Mouse (Mus musculus) testis, adult 2 months (tissue): ENCODE measurements around the gene Sh3d21. TPM values are rescaled to one million over a fixed set of nuclear protein-coding genes. Genes with fewer than 3 reads are reported as not detected.

Source experiments
- H3K27ac ChIP-seq: fragments of 200-500 bp; 2 replicates; pipeline ENCODE4 v1.5.1; 2012; ENCODE audit warnings: low read depth, low read length; ENCODE audit not compliant: control insufficient read depth, insufficient read depth
- H3K27me3 ChIP-seq: fragments of 200-500 bp; 2 replicates; pipeline ENCODE4 v1.6.1; 2012; ENCODE audit warnings: mild to moderate bottlenecking, low read length, moderate library complexity; ENCODE audit not compliant: control insufficient read depth, insufficient read depth
- H3K36me3 ChIP-seq: fragments of 200-500 bp; 2 replicates; pipeline ENCODE4 v1.6.1; 2012; ENCODE audit warnings: mild to moderate bottlenecking, low read length; ENCODE audit not compliant: control insufficient read depth, insufficient read depth
- H3K4me1 ChIP-seq: fragments of 200-500 bp; 2 replicates; pipeline ENCODE4 v1.6.1; 2012; ENCODE audit warnings: low read length; ENCODE audit not compliant: control insufficient read depth, insufficient read depth
- H3K4me3 ChIP-seq: fragments of 200-500 bp; 2 replicates; pipeline ENCODE4 v1.5.1; 2012; ENCODE audit warnings: low read depth, mild to moderate bottlenecking, low read length, moderate library complexity, mixed read lengths; ENCODE audit not compliant: control insufficient read depth
- CTCF ChIP-seq: fragments of 200-500 bp; IDR thresholded peaks from 2 replicates; pipeline ENCODE4 v1.5.1; 2012; ENCODE audit warnings: low read depth, mild to moderate bottlenecking, inconsistent platforms, low read length, moderate library complexity; ENCODE audit not compliant: control insufficient read depth, insufficient read depth, insufficient replicate concordance
- POLR2A ChIP-seq: fragments of 200-500 bp; IDR thresholded peaks from 2 replicates; pipeline ENCODE4 v1.6.1; 2012; ENCODE audit warnings: low read depth, mild to moderate bottlenecking, inconsistent platforms, low read length, moderate library complexity; ENCODE audit not compliant: control insufficient read depth
- polyA plus RNA-seq: library from polyadenylated mRNA; depleted of rRNA; stranded (reverse); fragments of >200 nt; gene quantifications from 2 replicates; pipeline ENCODE4 v1.2.3, GENCODE M21; 2012

Gene Sh3d21
- polyA plus RNA-seq, 1 experiment, result 285 TPM

GRCm38 (mm10) chr4:126150297-126150948 is 12.9 kb downstream of the Sh3d21 start:
- TF ChIP-seq CTCF (no peak), POLR2A (no peak)
- H3K27ac ChIP-seq, result no peak overlapping the region
- no peaks in the 10 kb centered on the region for H3K36me3 ChIP-seq
- H3K4me3 ChIP-seq, result no peak overlapping the region
- H3K4me1 ChIP-seq, result peaks cover 17% of the 10 kb centered on the region
- H3K27me3 ChIP-seq, result no peaks in the 10 kb centered on the region

GRCm38 (mm10) chr4:126149798-126150197 is 13.5 kb downstream of the Sh3d21 start:
- H3K27me3 ChIP-seq, result no peaks in the 10 kb centered on the region
- peaks cover 17% of the 10 kb centered on the region for H3K4me1 ChIP-seq
- H3K36me3 ChIP-seq, result no peaks in the 10 kb centered on the region
- peak overlapping the region; percentile 56 for H3K27ac ChIP-seq
- no peak overlapping the region; the same call in 1 of the 2 replicates for H3K4me3 ChIP-seq
- TF ChIP-seq POLR2A, result no peak
- no peak for TF ChIP-seq CTCF

- peak overlapping the region; percentile 56 for H3K27ac ChIP-seq
These were observed 14.1 kb downstream of the Sh3d21 start for GRCm38 (mm10) chr4:126149041-126149676.

GRCm38 (mm10) chr4:126148161-126148961 is 14.9 kb downstream of the Sh3d21 start:
- no peaks in the 10 kb centered on the region for H3K27me3 ChIP-seq
- no peaks in the 10 kb centered on the region for H3K36me3 ChIP-seq
- H3K4me1 ChIP-seq, result peaks cover 17% of the 10 kb centered on the region
- H3K27ac ChIP-seq, result peak overlapping the region; percentile 12
- peak overlapping the region; percentile 58 for H3K4me3 ChIP-seq
- TF ChIP-seq CTCF (no peak), POLR2A (no peak)

More at GRCm38 (mm10) chr4:126149041-126149676, 14.1 kb downstream of the Sh3d21 start:
- no peaks in the 10 kb centered on the region for H3K27me3 ChIP-seq
- no peaks in the 10 kb centered on the region for H3K36me3 ChIP-seq
- peak overlapping the region; percentile 58 for H3K4me3 ChIP-seq
- TF ChIP-seq POLR2A, result no peak
- no peak for TF ChIP-seq CTCF
- H3K4me1 ChIP-seq, result peaks cover 17% of the 10 kb centered on the region

GRCm38 (mm10) chr4:126147533-126148160 is 15.6 kb downstream of the Sh3d21 start, which contains the start of gene Eva1b:
Eva1b (plus strand) TSS chr4:126147744.
- TF ChIP-seq POLR2A, result no peak
- TF ChIP-seq CTCF, result no peak
- Histone ChIP-seq H3K27me3 (no peaks in the 10 kb centered on the region), H3K4me1 (peaks cover 17% of the 10 kb centered on the region), H3K27ac (peak within 1 kb of the TSS; percentile 26; the same call in 1 of the 2 replicates), H3K4me3 (peak within 1 kb of the TSS; percentile 58), H3K36me3 (no peaks in the 10 kb centered on the region)

- TF ChIP-seq POLR2A (no peak), CTCF (no peak)
- Histone ChIP-seq H3K36me3 (no peaks in the 10 kb centered on the region), H3K4me3 (no peak overlapping the region), H3K27ac (peak overlapping the region; percentile 26; the same call in 1 of the 2 replicates), H3K4me1 (peaks cover 17% of the 10 kb centered on the region), H3K27me3 (no peaks in the 10 kb centered on the region)
These were observed 16.2 kb downstream of the Sh3d21 start for GRCm38 (mm10) chr4:126146974-126147532.

GRCm38 (mm10) chr4:126145396-126145795 is 17.9 kb downstream of the Sh3d21 start:
- Histone ChIP-seq H3K27me3 (no peaks in the 10 kb centered on the region), H3K4me1 (peaks cover 17% of the 10 kb centered on the region), H3K36me3 (no peaks in the 10 kb centered on the region), H3K27ac (no peak overlapping the region), H3K4me3 (no peak overlapping the region)
- TF ChIP-seq CTCF (no peak), POLR2A (no peak)
